Mouse (Mus musculus) megakaryocyte, embryonic 14.5 days (primary cell): ENCODE measurements around the gene Cab39. TPM values are rescaled to one million over a fixed set of nuclear protein-coding genes. Genes with fewer than 3 reads are reported as not detected.

Source experiments
- H3K27me3 ChIP-seq: replicated peaks from 2 replicates; pipeline ENCODE3; 2012; ENCODE audit warnings: inconsistent platforms
- H3K36me3 ChIP-seq: replicated peaks from 2 replicates; pipeline ENCODE3; 2012; ENCODE audit warnings: low read length, inconsistent platforms, mixed read lengths
- H3K4me1 ChIP-seq: 2 replicates; pipeline ENCODE4 v1.6.1; 2012; ENCODE audit warnings: inconsistent platforms
- H3K4me3 ChIP-seq: replicated peaks from 2 replicates; pipeline ENCODE3; 2012; ENCODE audit warnings: moderate library complexity, mild to moderate bottlenecking, inconsistent platforms
- H3K9me3 ChIP-seq: 2 replicates; pipeline ENCODE4 v1.6.1; 2012; ENCODE audit warnings: inconsistent platforms
- FLI1 ChIP-seq: IDR thresholded peaks from 2 replicates; pipeline ENCODE4 v1.6.1; 2012; ENCODE audit warnings: low read length, inconsistent platforms, mixed read lengths
- GATA1 ChIP-seq: IDR thresholded peaks from 3 replicates; pipeline ENCODE4 v1.6.1; 2012; ENCODE audit warnings: mixed read lengths, low read length, inconsistent platforms, borderline replicate concordance
- polyA plus RNA-seq: library from polyadenylated mRNA; stranded (reverse); fragments of >175 nt; gene quantifications from 2 replicates; pipeline ENCODE4 v1.2.3, GENCODE M21; 2012; ENCODE audit warnings: low replicate concordance; ENCODE audit not compliant: insufficient read depth

Cab39 gene
- polyA plus RNA-seq, 1 experiment = 12.9 TPM

GRCm38 (mm10) chr1:85758969-85759293, 34.3 kb upstream of the Cab39 start:
- no peak overlapping the region for H3K4me3 ChIP-seq
- peaks cover 29% of the 10 kb centered on the region for H3K4me1 ChIP-seq
- no peaks in the 10 kb centered on the region for H3K36me3 ChIP-seq
- TF ChIP-seq FLI1 (no peak), GATA1 (no peak)
- H3K27me3 ChIP-seq = peaks cover 18% of the 10 kb centered on the region
- H3K9me3 ChIP-seq = no peaks in the 10 kb centered on the region

- Histone ChIP-seq H3K4me3 (no peak overlapping the region), H3K27me3 (peaks cover 22% of the 10 kb centered on the region), H3K36me3 (no peaks in the 10 kb centered on the region), H3K4me1 (peaks cover 39% of the 10 kb centered on the region), H3K9me3 (no peaks in the 10 kb centered on the region)
- no peak for TF ChIP-seq GATA1
- no peak for TF ChIP-seq FLI1
Measured at GRCm38 (mm10) chr1:85761665-85762064, 31.6 kb upstream of the Cab39 start.

GRCm38 (mm10) chr1:85763386-85763785, 29.9 kb upstream of the Cab39 start:
- TF ChIP-seq GATA1 = no peak
- no peak for TF ChIP-seq FLI1
- Histone ChIP-seq H3K27me3 (peaks cover 22% of the 10 kb centered on the region), H3K4me1 (peaks cover 27% of the 10 kb centered on the region), H3K36me3 (no peaks in the 10 kb centered on the region), H3K4me3 (peak overlapping the region; percentile 65), H3K9me3 (no peaks in the 10 kb centered on the region)

GRCm38 (mm10) chr1:85764291-85764690, 28.9 kb upstream of the Cab39 start:
- TF ChIP-seq GATA1 (no peak), FLI1 (no peak)
- H3K4me1 ChIP-seq = peaks cover 22% of the 10 kb centered on the region
- H3K9me3 ChIP-seq = 0 out of 2 replicates have a peak, but pooled peaks cover 2% of the 10 kb centered on the region
- no peak overlapping the region for H3K4me3 ChIP-seq
- no peaks in the 10 kb centered on the region for H3K36me3 ChIP-seq
- peaks cover 19% of the 10 kb centered on the region for H3K27me3 ChIP-seq

GRCm38 (mm10) chr1:85766120-85766519, 27.1 kb upstream of the Cab39 start:
- no peak for TF ChIP-seq GATA1
- Histone ChIP-seq H3K36me3 (no peaks in the 10 kb centered on the region), H3K4me3 (no peak overlapping the region), H3K27me3 (peaks cover 19% of the 10 kb centered on the region), H3K4me1 (peaks cover 25% of the 10 kb centered on the region), H3K9me3 (0 out of 2 replicates have a peak, but pooled peaks cover 3% of the 10 kb centered on the region)

GRCm38 (mm10) chr1:85767754-85768153, 25.5 kb upstream of the Cab39 start:
- Histone ChIP-seq H3K4me3 (no peak overlapping the region), H3K27me3 (peaks cover 16% of the 10 kb centered on the region), H3K4me1 (peaks cover 21% of the 10 kb centered on the region), H3K36me3 (no peaks in the 10 kb centered on the region), H3K9me3 (0 out of 2 replicates have a peak, but pooled peaks cover 3% of the 10 kb centered on the region)
- TF ChIP-seq GATA1 = no peak
- TF ChIP-seq FLI1 = no peak

GRCm38 (mm10) chr1:85771976-85772375, 21.3 kb upstream of the Cab39 start:
- TF ChIP-seq GATA1 = no peak
- no peak for TF ChIP-seq FLI1
- no peaks in the 10 kb centered on the region for H3K36me3 ChIP-seq
- H3K4me3 ChIP-seq = no peak overlapping the region
- peaks cover 5% of the 10 kb centered on the region for H3K27me3 ChIP-seq
- H3K9me3 ChIP-seq = 0 out of 2 replicates have a peak, but pooled peaks cover 3% of the 10 kb centered on the region
- H3K4me1 ChIP-seq = peaks cover 15% of the 10 kb centered on the region

GRCm38 (mm10) chr1:85775136-85775535, 18.1 kb upstream of the Cab39 start:
- Histone ChIP-seq H3K4me1 (peaks cover 33% of the 10 kb centered on the region), H3K4me3 (no peak overlapping the region), H3K36me3 (no peaks in the 10 kb centered on the region), H3K27me3 (peaks cover 2% of the 10 kb centered on the region), H3K9me3 (no peaks in the 10 kb centered on the region)
- TF ChIP-seq GATA1 (no peak), FLI1 (no peak)

GRCm38 (mm10) chr1:85776154-85776553, 17.1 kb upstream of the Cab39 start:
- TF ChIP-seq GATA1 (no peak), FLI1 (no peak)
- Histone ChIP-seq H3K4me1 (peaks cover 31% of the 10 kb centered on the region), H3K27me3 (peaks cover 2% of the 10 kb centered on the region), H3K4me3 (peak overlapping the region; percentile 68), H3K36me3 (no peaks in the 10 kb centered on the region), H3K9me3 (no peaks in the 10 kb centered on the region)

- Histone ChIP-seq H3K4me3 (no peak within 1 kb of the TSS), H3K9me3 (no peaks in the 10 kb centered on the region), H3K4me1 (peaks cover 31% of the 10 kb centered on the region), H3K27me3 (peaks cover 6% of the 10 kb centered on the region), H3K36me3 (no peaks in the 10 kb centered on the region)
- TF ChIP-seq GATA1 (no peak), FLI1 (no peak)
Measured at GRCm38 (mm10) chr1:85778436-85778835, 14.8 kb upstream of the Cab39 start, which contains the start of gene A630001G21Rik. Gene A630001G21Rik (minus strand): TSS chr1:85778643.

GRCm38 (mm10) chr1:85779012-85779411, 14.2 kb upstream of the Cab39 start:
- peaks cover 6% of the 10 kb centered on the region for H3K27me3 ChIP-seq
- no peaks in the 10 kb centered on the region for H3K36me3 ChIP-seq
- H3K4me3 ChIP-seq = no peak overlapping the region
- peaks cover 31% of the 10 kb centered on the region for H3K4me1 ChIP-seq
- TF ChIP-seq FLI1 (no peak), GATA1 (no peak)
- no peaks in the 10 kb centered on the region for H3K9me3 ChIP-seq
